In genomic region chr16:17732841-17733340, GRCm38 (mm10) we compare ENCODE assay signal across 8 mouse cellular contexts. TPM values are rescaled to one million over a fixed set of nuclear protein-coding genes. Genes with fewer than 3 reads are reported as not detected.
DNase-seq lines count a peak whose midpoint lies in the region; ATAC-seq and TF ChIP-seq lines count a peak whose summit lies in the region.

Gene Med15 (minus strand): TSS chr16:17732891.

- WGBS in embryonic facial prominence, embryonic 11.5 days: 54% methylated on average over 3 of the region's 3 CpGs
- 37% methylated on average over 3 of the region's 3 CpGs for WGBS in heart, embryonic 11.5 days (ENCODE audit: insufficient replicate concordance)
- 66% methylated on average over 3 of the region's 3 CpGs for WGBS in midbrain, embryonic 16.5 days

- TF ChIP-seq POLR2A in testis, adult 2 months (IDR thresholded peaks at IDR 0.05; ENCODE audit: control insufficient read depth, low read depth, low read length): no peak

- H3K27me3 ChIP-seq in testis, adult 2 months (ENCODE audit: control insufficient read depth, insufficient read depth, low read length): no peaks in the 10 kb centered on the region
- H3K27me3 ChIP-seq in embryonic facial prominence, embryonic 11.5 days (ENCODE audit: control insufficient read depth, insufficient read depth, low read length): no peaks in the 10 kb centered on the region
- H3K27me3 ChIP-seq in heart, embryonic 11.5 days (ENCODE audit: control insufficient read depth, insufficient read depth, low read length): no peaks in the 10 kb centered on the region
- H3K27me3 ChIP-seq in midbrain, embryonic 16.5 days (ENCODE audit: control insufficient read depth, insufficient read depth, low read depth, low read length): no peaks in the 10 kb centered on the region

- no peak within 1 kb of the TSS for H3K4me2 ChIP-seq in embryonic facial prominence, embryonic 11.5 days (ENCODE audit: low read depth, low read length)
- H3K4me2 ChIP-seq in heart, embryonic 11.5 days: no peak within 1 kb of the TSS
- no peak within 1 kb of the TSS for H3K4me2 ChIP-seq in midbrain, embryonic 16.5 days (ENCODE audit: low read length)

- no peak within 1 kb of the TSS for H3K9ac ChIP-seq in embryonic facial prominence, embryonic 11.5 days (replicated peaks; ENCODE audit: low read length)
- H3K9ac ChIP-seq in heart, embryonic 11.5 days (ENCODE audit: low read depth, low read length): no peak within 1 kb of the TSS
- H3K9ac ChIP-seq in midbrain, embryonic 16.5 days (ENCODE audit: low read depth, low read length): no peak within 1 kb of the TSS

- H3K27ac ChIP-seq in testis, adult 2 months (ENCODE audit: control insufficient read depth, insufficient read depth, low read depth, low read length): no peak within 1 kb of the TSS
- no peak within 1 kb of the TSS for H3K27ac ChIP-seq in embryonic facial prominence, embryonic 11.5 days (replicated peaks; ENCODE audit: low read depth, low read length)
- H3K27ac ChIP-seq in heart, embryonic 11.5 days (ENCODE audit: low read depth, low read length): no peak within 1 kb of the TSS
- H3K27ac ChIP-seq in midbrain, embryonic 16.5 days (ENCODE audit: low read length): no peak within 1 kb of the TSS

- TF ChIP-seq CTCF in testis, adult 2 months (IDR thresholded peaks at IDR 0.05; ENCODE audit: control insufficient read depth, insufficient read depth, insufficient replicate concordance, low read depth, low read length): no peak

- no peak within 1 kb of the TSS for H3K4me3 ChIP-seq in testis, adult 2 months (ENCODE audit: control insufficient read depth, low read depth, low read length)
- H3K4me3 ChIP-seq in embryonic facial prominence, embryonic 11.5 days (ENCODE audit: low read depth, low read length): no peak within 1 kb of the TSS
- H3K4me3 ChIP-seq in heart, embryonic 11.5 days (ENCODE audit: low read depth, low read length): no peak within 1 kb of the TSS
- no peak within 1 kb of the TSS for H3K4me3 ChIP-seq in midbrain, embryonic 16.5 days (ENCODE audit: low read depth, low read length)

- H3K9me3 ChIP-seq in embryonic facial prominence, embryonic 11.5 days (replicated peaks; ENCODE audit: control insufficient read depth, low read length): no peaks in the 10 kb centered on the region
- H3K9me3 ChIP-seq in heart, embryonic 11.5 days (replicated peaks; ENCODE audit: control insufficient read depth, low read length): no peaks in the 10 kb centered on the region
- no peaks in the 10 kb centered on the region for H3K9me3 ChIP-seq in midbrain, embryonic 16.5 days (replicated peaks; ENCODE audit: control insufficient read depth, low read length, poor library complexity, severe bottlenecking)

- no peak for DNase-seq in testis, postnatal 10 days (ENCODE audit: low spot score)
- no peak for DNase-seq in embryonic facial prominence, embryonic 11.5 days (ENCODE audit: low spot score)
- no peak for DNase-seq in left cerebral cortex, adult 8-10 months (ENCODE audit: low spot score in 2 of 2)
- no peak for DNase-seq in retina, postnatal 1 day
- no peak for DNase-seq in ovary, postnatal 14 days (ENCODE audit: low spot score)

- peaks cover 3% of the 10 kb centered on the region for H3K4me1 ChIP-seq in testis, adult 2 months (ENCODE audit: control insufficient read depth, insufficient read depth, low read length)
- H3K4me1 ChIP-seq in embryonic facial prominence, embryonic 11.5 days (ENCODE audit: control insufficient read depth, insufficient read depth, low read length): no peaks in the 10 kb centered on the region
- H3K4me1 ChIP-seq in heart, embryonic 11.5 days (ENCODE audit: control insufficient read depth, insufficient read depth, low read length): no peaks in the 10 kb centered on the region; the same call in 1 of the 2 replicates
- no peaks in the 10 kb centered on the region for H3K4me1 ChIP-seq in midbrain, embryonic 16.5 days (ENCODE audit: control insufficient read depth, insufficient read depth, low read length)

- H3K36me3 ChIP-seq in testis, adult 2 months (ENCODE audit: control insufficient read depth, insufficient read depth, low read length): no peaks in the 10 kb centered on the region
- H3K36me3 ChIP-seq in embryonic facial prominence, embryonic 11.5 days (replicated peaks; ENCODE audit: control insufficient read depth, insufficient read depth, low read depth, low read length): no peaks in the 10 kb centered on the region
- no peaks in the 10 kb centered on the region for H3K36me3 ChIP-seq in heart, embryonic 11.5 days (ENCODE audit: control insufficient read depth, insufficient read depth, low read length)
- no peaks in the 10 kb centered on the region for H3K36me3 ChIP-seq in midbrain, embryonic 16.5 days (ENCODE audit: control insufficient read depth, insufficient read depth, low read length)

- no peak for ATAC-seq in embryonic facial prominence, embryonic 11.5 days (replicated peaks; ENCODE audit: insufficient number of reproducible peaks, low FRiP score, low TSS enrichment, low read depth)
- ATAC-seq in heart, embryonic 11.5 days (replicated peaks; ENCODE audit: insufficient number of reproducible peaks, low FRiP score, low TSS enrichment): no peak
- ATAC-seq in midbrain, embryonic 16.5 days: no peak

RNA-seq across cellular contexts. Expression of gene Med15, which starts in this region (rescaled TPM):
- polyA plus RNA-seq in testis, adult 2 months (2012; rRNA removed): 86.1 and 95.2 TPM in 2 replicates
- 32.8 and 33.6 TPM in 2 replicates for polyA plus RNA-seq in embryonic facial prominence, embryonic 11.5 days (2014; fragmentation: Nextera tagmentation; extraction: Ambion mirVana)
- polyA plus RNA-seq in heart, embryonic 11.5 days (2014; fragmentation: Nextera tagmentation; extraction: Ambion mirVana): 31.6 and 32.9 TPM in 2 replicates
- total RNA-seq in left cerebral cortex, adult 8-10 months (2022): 10 to 100 TPM; 66.4 to 74.0 (median 69.3) TPM
- polyA plus RNA-seq in midbrain, embryonic 16.5 days (2015; fragmentation: Nextera tagmentation; extraction: Ambion mirVana): 47.5 and 47.9 TPM in 2 replicates
